Mouse (Mus musculus): Measurements from ENCODE around the gene Dpf3.

- TF ChIP-seq CTCF (IDR thresholded peaks at IDR 0.05; ENCODE audit: extremely low read depth, insufficient read depth, insufficient read length, insufficient replicate concordance) (no peak), POLR2A (IDR thresholded peaks at IDR 0.05; ENCODE audit: low read depth, low read length) (no peak)
Observed at GRCm38 (mm10) chr12:83486671-83487461, 650 bp downstream of the Dpf3 start.
